Mouse (Mus musculus) granulocyte monocyte progenitor cell, adult 5-6 weeks (primary cell): ENCODE measurements around the gene Vps18. TPM values are rescaled to one million over a fixed set of nuclear protein-coding genes. Genes with fewer than 3 reads are reported as not detected.

ENCODE experiments used
- ATAC-seq: replicated peaks from 2 replicates; pipeline ENCODE4 v1.8.0; 2016; ENCODE audit warnings: mild to moderate bottlenecking, moderate TSS enrichment, inconsistent platforms; ENCODE audit not compliant: poor library complexity, severe bottlenecking
- total RNA-seq, 2 experiments: library from RNA; stranded (forward) in 1 of 2; stranded (reverse) in 1 of 2; fragments of 200-712, 200-1000 nt in 1 of 2; fragments of >200 nt in 1 of 2; fragmentation: Nextera tagmentation in 1 of 2; gene quantifications; 2 replicates each; pipeline ENCODE4 v1.2.3; 2014 to 2017

Gene Vps18
- 11.3 and 14.8 TPM in 2 replicates for total RNA-seq (2014; fragmentation: Nextera tagmentation)
- 17.2 and 21.1 TPM in 2 replicates for total RNA-seq (2017)

- peak; percentile 93 for ATAC-seq
Measured at GRCm38 (mm10) chr2:119288270-119288882, at the start of gene Vps18. TSS of gene Vps18 (plus strand) at chr2:119288740.

GRCm38 (mm10) chr2:119240075-119240818, 48.3 kb upstream of the Vps18 start:
- ATAC-seq, result no peak

GRCm38 (mm10) chr2:119240819-119241186, 47.7 kb upstream of the Vps18 start:
- no peak for ATAC-seq

- no peak for ATAC-seq
Measured at GRCm38 (mm10) chr2:119242548-119242947, 46.0 kb upstream of the Vps18 start.

- no peak for ATAC-seq
Measured at GRCm38 (mm10) chr2:119245246-119245645, 43.3 kb upstream of the Vps18 start.

GRCm38 (mm10) chr2:119247904-119248303, 40.6 kb upstream of the Vps18 start:
- ATAC-seq, result no peak

- peak; percentile 30; the same call in 1 of the 2 replicates for ATAC-seq
Measured at GRCm38 (mm10) chr2:119249592-119250061, 38.9 kb upstream of the Vps18 start.

GRCm38 (mm10) chr2:119250377-119250776, 38.2 kb upstream of the Vps18 start:
- no peak for ATAC-seq

GRCm38 (mm10) chr2:119250826-119251478, 37.6 kb upstream of the Vps18 start:
- peak; percentile 89 for ATAC-seq

GRCm38 (mm10) chr2:119254976-119255375, 33.6 kb upstream of the Vps18 start:
- no peak for ATAC-seq

GRCm38 (mm10) chr2:119260518-119260917, 28.0 kb upstream of the Vps18 start:
- ATAC-seq, result no peak

- no peak for ATAC-seq
Measured at GRCm38 (mm10) chr2:119261326-119261725, 27.2 kb upstream of the Vps18 start.

- ATAC-seq, result peak; percentile 96
Measured at GRCm38 (mm10) chr2:119262978-119263377, 25.6 kb upstream of the Vps18 start.

GRCm38 (mm10) chr2:119263813-119264212, 24.7 kb upstream of the Vps18 start:
- ATAC-seq, result no peak

- no peak for ATAC-seq
Measured at GRCm38 (mm10) chr2:119270286-119270642, 18.3 kb upstream of the Vps18 start.

GRCm38 (mm10) chr2:119270643-119271331, 17.8 kb upstream of the Vps18 start, which contains the start of gene Rhov:
TSS of gene Rhov (minus strand) at chr2:119271272.
- ATAC-seq, result peak; percentile 99

- no peak for ATAC-seq
Measured at GRCm38 (mm10) chr2:119274126-119274525, 14.4 kb upstream of the Vps18 start.

- ATAC-seq, result no peak
Measured at GRCm38 (mm10) chr2:119276926-119277325, 11.6 kb upstream of the Vps18 start.

- no peak for ATAC-seq
Measured at GRCm38 (mm10) chr2:119277810-119278209, 10.7 kb upstream of the Vps18 start.

- ATAC-seq, result no peak
Measured at GRCm38 (mm10) chr2:119281899-119282565, 6.5 kb upstream of the Vps18 start.
